Mouse (Mus musculus): ENCODE measurements around the gene Msh5. TPM values are rescaled to one million over a fixed set of nuclear protein-coding genes. Genes with fewer than 3 reads are reported as not detected.

Gene Msh5
- polyA plus RNA-seq, 1 experiment from 2014 or later = 3.1 TPM

DNA sequence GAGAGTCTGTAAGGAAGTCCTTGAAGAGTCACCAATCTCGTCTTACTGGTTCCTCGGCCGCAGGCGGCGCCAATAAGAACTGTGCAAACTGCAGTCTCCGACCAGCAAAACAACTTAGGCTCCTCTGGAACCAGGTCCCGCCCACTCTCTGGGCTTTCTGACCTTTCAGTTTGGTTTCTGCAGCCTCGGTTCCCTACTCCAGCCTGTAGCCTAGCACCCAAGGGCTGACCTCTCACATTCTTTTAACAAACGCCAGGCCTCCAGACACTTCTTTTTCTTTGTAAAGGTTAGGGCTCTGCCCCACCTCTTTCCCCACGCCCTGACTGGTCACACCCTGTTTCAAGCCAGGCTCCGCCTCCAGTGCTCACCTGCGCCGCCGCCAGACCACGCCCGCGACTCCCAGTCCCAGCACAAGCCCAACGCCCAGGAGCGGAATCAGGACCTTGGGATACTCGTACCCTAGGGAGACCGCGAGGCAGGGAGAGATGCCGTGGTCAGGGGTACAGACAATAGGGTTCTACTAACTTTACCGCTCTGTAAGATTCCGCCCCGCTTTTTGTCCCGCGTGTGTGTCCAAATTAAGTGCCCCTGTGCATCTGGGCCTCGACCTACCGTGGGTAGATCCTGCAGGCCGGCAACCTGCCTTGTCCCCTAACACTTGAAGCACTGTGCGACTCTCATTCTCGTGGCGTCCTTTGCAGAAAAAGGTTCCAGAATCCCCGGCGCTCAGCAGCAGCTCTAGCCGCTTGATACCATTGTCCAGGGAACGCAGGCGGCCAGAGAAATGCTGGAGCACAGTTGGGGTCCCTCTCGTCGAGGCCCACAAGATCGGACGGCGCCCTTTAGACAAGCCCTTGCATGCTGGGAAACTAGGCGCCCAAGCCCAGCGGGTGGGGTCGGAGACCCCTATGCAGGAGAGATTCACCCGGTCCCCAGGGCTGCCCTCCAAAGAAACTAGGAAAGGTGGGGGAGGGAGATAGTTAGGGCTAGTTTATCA lies 18.7 kb upstream of the Msh5 start, which contains the start of gene Ly6g6c:
Ly6g6c (plus strand) TSS at position 438 of the 997 bp plus-strand sequence.
- Histone ChIP-seq H3K27me3 (peaks cover 54% of the 10 kb centered on the region), H3K36me3 (peaks cover 26% of the 10 kb centered on the region), H3K27ac (replicated peaks) (no peak within 1 kb of the TSS), H3K4me3 (peak within 1 kb of the TSS; percentile 28), H3K9me3 (no peaks in the 10 kb centered on the region), H3K4me1 (replicated peaks) (peaks cover 28% of the 10 kb centered on the region), H3K9ac (peak within 1 kb of the TSS; percentile 59), H3K4me2 (peak within 1 kb of the TSS; percentile 55)
- WGBS = under 1% methylated on average over 48 of the region's 48 CpGs
- no peak for ATAC-seq (ENCODE audit: low read depth)

DNA sequence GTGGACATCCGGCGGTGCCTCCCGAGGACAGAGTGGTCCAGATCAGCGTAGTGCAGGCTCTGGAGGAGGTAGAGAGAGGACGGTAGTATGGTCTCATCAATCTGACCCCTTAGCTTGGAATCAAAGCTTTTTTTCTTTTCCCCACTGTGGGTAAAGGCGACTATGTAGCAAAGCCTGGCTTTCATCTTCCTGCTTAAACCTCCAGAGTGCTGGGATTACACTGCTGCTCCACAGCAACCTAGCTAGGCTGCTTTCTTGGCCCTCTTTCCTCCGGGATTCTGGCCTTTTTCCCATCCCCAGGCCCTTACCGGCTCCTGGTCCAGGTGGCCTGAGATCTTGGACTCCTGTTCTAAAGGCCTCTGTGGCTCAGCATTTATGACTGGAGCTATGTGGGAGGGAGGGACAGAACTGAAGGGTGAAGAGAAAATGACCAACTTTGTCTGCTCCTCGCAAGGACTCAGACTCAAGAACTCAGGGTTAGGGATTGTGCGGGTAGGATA lies 17.9 kb upstream of the Msh5 start:
- Histone ChIP-seq H3K4me1 (replicated peaks) (peaks cover 35% of the 10 kb centered on the region), H3K36me3 (peaks cover 26% of the 10 kb centered on the region), H3K27me3 (peaks cover 54% of the 10 kb centered on the region), H3K4me2 (peak overlapping the region; percentile 55), H3K9me3 (no peaks in the 10 kb centered on the region), H3K4me3 (0 out of 2 replicates have a peak overlapping the region, but pooled peaks have one; percentile 28), H3K9ac (peak overlapping the region; percentile 59; the same call in 1 of the 2 replicates), H3K27ac (replicated peaks) (no peak overlapping the region)
- ATAC-seq (ENCODE audit: low read depth) = no peak
- WGBS = 23% methylated on average over 10 of the region's 10 CpGs

DNA sequence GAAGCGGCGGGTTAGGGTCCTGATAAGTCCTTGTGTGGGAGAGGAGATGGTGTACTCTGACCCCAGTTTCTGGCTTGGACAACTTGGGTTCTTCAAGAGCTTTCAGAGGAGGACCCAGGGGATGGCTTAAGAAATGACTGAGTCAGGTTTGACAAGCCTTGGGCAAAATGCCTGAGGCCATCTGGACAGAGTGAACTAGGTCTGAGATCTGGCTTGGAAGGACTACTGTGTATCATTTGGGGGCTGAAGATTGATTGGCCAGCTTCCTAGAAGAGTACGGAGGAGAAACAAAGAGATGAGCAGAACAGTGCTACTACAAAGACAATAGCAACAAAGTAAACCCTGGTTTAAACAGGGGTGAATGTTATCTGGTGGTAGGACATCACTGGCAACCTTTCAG lies 16.9 kb upstream of the Msh5 start:
- Histone ChIP-seq H3K4me2 (no peak overlapping the region), H3K36me3 (peaks cover 26% of the 10 kb centered on the region), H3K9me3 (no peaks in the 10 kb centered on the region), H3K4me1 (replicated peaks) (peaks cover 39% of the 10 kb centered on the region), H3K27ac (replicated peaks) (no peak overlapping the region), H3K27me3 (peaks cover 54% of the 10 kb centered on the region), H3K9ac (no peak overlapping the region), H3K4me3 (no peak overlapping the region)
- ATAC-seq (ENCODE audit: low read depth) = no peak
- 87% methylated on average over 3 of the region's 3 CpGs for WGBS

DNA sequence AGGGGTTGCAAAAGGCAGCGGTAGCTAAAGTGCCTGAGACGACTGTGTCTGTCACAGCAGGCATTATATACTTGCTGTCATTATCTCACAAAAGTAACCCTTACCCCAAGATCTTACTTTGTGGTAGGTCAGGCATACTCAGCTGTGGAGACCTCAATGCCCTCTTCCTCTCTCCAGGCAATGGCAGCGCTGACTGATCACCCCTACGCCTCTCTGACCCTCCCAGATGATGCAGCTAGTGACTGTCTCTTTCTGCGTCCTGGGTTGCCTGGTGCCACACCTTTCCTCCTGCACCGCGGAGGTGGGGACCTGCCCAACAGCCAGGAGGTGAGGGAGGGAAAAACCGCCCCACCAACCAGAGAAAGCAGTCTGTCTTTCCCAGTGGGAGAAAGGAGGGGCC lies 14.8 kb upstream of the Msh5 start:
- H3K9ac ChIP-seq = no peak overlapping the region
- H3K4me2 ChIP-seq = no peak overlapping the region
- H3K4me1 ChIP-seq (replicated peaks) = peaks cover 43% of the 10 kb centered on the region
- peaks cover 27% of the 10 kb centered on the region for H3K36me3 ChIP-seq
- no peaks in the 10 kb centered on the region for H3K9me3 ChIP-seq
- no peak for ATAC-seq (ENCODE audit: low read depth)
- no peak overlapping the region for H3K4me3 ChIP-seq
- 78% methylated on average over 8 of the region's 8 CpGs for WGBS
- no peak overlapping the region for H3K27ac ChIP-seq (replicated peaks)
- H3K27me3 ChIP-seq = peaks cover 36% of the 10 kb centered on the region

DNA sequence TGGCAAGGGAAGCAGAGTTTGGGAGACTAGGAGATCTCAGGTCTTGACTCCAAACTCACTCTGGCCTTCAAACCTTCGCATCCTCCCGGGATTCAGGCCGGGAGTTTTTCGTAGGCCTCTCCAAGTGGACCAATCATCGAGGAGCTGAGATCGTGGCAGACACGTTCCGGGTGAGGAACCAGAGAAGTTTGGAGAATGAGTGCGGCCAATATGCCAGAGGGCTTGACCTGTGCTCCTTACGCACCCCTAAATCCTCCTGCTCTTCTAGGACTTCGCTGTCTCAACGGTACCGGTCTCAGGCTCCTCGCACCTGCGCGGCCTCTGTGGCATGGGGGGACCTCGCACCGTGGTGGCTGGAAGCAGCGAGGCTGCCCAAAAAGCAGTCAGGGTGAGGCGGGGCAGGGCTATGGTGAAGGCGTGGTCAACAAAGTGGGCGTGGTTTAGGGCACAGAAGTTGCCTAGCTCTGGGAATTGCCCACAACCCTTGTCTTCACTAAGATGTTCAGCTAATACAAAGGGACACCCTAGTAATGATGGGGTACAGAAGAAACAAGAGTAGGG lies 14.3 kb upstream of the Msh5 start:
- H3K4me2 ChIP-seq = peak overlapping the region; percentile 94
- no peak for ATAC-seq (ENCODE audit: low read depth)
- H3K9me3 ChIP-seq = no peaks in the 10 kb centered on the region
- peaks cover 31% of the 10 kb centered on the region for H3K27me3 ChIP-seq
- H3K4me1 ChIP-seq (replicated peaks) = peaks cover 43% of the 10 kb centered on the region
- WGBS = 52% methylated on average over 22 of the region's 22 CpGs
- peaks cover 32% of the 10 kb centered on the region for H3K36me3 ChIP-seq
- peak overlapping the region; percentile 79 for H3K4me3 ChIP-seq
- H3K9ac ChIP-seq = peak overlapping the region; percentile 87
- no peak overlapping the region for H3K27ac ChIP-seq (replicated peaks)

DNA sequence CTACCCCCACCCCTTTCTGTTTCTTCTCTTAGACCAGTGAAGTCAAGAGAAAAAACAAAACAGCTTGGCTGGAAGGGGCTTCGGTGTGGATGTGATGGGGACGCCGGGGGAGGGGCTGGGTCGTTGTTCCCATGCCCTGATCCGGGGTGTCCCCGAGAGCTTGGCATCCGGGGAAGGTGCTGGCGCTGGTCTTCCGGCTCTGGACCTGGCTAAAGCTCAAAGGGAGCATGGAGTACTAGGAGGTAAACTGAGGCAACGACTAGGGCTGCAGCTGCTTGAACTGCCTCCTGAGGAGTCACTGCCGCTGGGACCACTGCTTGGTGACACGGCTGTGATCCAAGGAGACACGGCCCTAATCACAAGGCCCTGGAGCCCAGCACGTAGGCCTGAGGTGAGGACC lies 13.5 kb upstream of the Msh5 start:
- H3K4me1 ChIP-seq (replicated peaks) = peaks cover 37% of the 10 kb centered on the region
- H3K4me2 ChIP-seq = peak overlapping the region; percentile 94
- 29% methylated on average over 14 of the region's 14 CpGs for WGBS
- peaks cover 24% of the 10 kb centered on the region for H3K27me3 ChIP-seq
- no peaks in the 10 kb centered on the region for H3K9me3 ChIP-seq
- H3K27ac ChIP-seq (replicated peaks) = no peak overlapping the region
- peak overlapping the region; percentile 87 for H3K9ac ChIP-seq
- peak overlapping the region; percentile 79 for H3K4me3 ChIP-seq
- peaks cover 36% of the 10 kb centered on the region for H3K36me3 ChIP-seq
- ATAC-seq (ENCODE audit: low read depth) = no peak

DNA sequence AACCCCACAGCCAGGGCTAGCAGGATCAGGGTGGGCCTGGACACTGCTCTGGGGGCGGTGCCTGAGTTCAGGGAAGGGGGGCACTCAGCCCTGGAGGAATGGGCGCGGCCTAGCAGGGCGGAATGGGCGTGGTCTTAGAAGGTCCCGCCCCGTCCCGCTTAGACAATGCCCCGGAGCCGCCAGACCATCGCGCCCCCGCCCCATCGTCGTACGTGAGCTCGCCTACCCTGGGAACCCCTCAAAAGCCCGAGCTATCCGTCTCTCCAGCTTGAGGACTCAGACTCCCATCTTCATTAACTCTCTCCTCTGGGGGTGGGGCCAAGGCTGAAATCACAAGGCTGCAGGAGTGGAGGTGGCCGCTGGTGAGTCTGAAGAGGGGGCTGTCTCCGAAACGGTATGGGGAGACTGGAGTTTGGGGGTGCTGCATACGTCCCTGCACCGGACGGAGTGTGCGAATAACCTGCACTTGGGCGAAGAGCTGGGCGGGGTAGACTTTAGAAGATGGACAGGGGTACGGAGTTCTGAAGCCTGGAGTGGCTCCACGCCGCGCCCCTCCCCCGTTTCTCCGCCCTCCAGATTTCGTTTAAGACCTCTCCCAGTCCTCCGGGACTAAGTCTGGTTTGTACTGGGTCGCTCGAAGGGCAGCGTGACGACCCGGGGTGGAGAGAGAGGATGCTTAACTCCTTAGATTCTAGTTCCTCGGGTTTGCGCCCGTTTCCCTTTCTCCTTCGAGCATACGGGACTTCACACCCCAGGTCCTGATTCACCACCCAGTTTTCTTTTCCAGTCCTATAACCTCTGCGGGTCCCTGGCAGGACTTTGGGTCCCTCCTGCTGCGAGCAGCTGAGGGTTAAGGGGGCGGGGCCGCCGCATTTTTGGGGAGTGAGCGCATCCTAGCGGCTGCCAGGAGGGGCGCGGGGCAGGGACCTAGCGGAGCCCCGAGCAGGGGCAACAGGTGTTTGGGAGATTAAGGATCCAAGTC lies 12.7 kb upstream of the Msh5 start, which contains the start of gene Ddah2:
Ddah2 (plus strand) TSS at position 125 of the 982 bp plus-strand sequence.
- H3K4me2 ChIP-seq = peak within 1 kb of the TSS; percentile 94
- no peaks in the 10 kb centered on the region for H3K9me3 ChIP-seq
- WGBS = under 1% methylated on average over 57 of the region's 57 CpGs
- peak within 1 kb of the TSS; percentile 87 for H3K27ac ChIP-seq (replicated peaks)
- H3K27me3 ChIP-seq = peaks cover 15% of the 10 kb centered on the region
- H3K9ac ChIP-seq = peak within 1 kb of the TSS; percentile 87
- peaks cover 38% of the 10 kb centered on the region for H3K36me3 ChIP-seq
- peak; percentile 94 for ATAC-seq (ENCODE audit: low read depth)
- H3K4me3 ChIP-seq = peak within 1 kb of the TSS; percentile 79
- peaks cover 30% of the 10 kb centered on the region for H3K4me1 ChIP-seq (replicated peaks)

DNA sequence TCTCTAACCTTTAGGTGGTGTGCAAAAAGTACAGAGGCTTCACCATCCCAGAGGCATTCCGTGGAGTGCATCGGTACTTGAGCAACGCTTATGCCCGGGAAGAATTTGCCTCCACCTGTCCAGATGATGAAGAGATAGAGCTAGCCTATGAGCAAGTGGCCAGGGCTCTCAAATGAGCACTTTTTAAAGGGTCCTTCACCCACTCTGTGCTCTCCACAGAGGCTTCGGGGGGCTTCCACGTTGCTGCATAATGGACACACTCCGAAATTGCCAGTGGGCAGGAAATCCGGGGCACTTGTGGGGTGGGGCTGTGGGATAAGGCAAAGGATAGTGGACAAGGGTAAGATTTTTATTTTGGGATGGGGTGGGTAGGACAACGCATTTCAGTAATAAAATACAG lies 11.8 kb upstream of the Msh5 start:
- 0 out of 2 replicates have a peak, but pooled peaks have one; percentile 0 for ATAC-seq (ENCODE audit: low read depth)
- Histone ChIP-seq H3K4me3 (peak overlapping the region; percentile 79), H3K9ac (peak overlapping the region; percentile 87), H3K27ac (replicated peaks) (peak overlapping the region; percentile 87), H3K4me1 (replicated peaks) (peaks cover 30% of the 10 kb centered on the region), H3K9me3 (no peaks in the 10 kb centered on the region), H3K27me3 (peaks cover 6% of the 10 kb centered on the region), H3K4me2 (peak overlapping the region; percentile 94), H3K36me3 (peaks cover 41% of the 10 kb centered on the region)
- WGBS = 67% methylated on average over 9 of the region's 9 CpGs

DNA sequence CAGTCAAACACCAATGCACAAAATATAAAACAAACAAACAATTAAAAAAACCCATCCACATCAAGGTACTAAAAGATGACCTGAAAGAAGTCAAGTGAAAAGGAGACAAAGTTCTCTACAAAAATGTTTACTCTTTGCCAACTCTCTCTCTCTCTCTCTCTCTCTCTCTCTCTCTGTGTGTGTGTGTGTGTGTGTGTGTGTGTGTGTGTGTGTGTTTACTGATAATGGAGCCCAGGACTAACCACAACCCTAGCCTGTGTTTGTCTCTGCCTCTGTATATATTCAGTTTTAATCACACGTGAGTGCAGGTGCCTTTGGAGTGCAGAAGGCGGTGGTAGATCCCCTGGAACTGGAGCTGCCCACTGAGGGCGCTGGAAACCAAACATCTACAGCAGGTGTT lies 10.5 kb upstream of the Msh5 start:
- no peak overlapping the region for H3K4me3 ChIP-seq
- no peaks in the 10 kb centered on the region for H3K27me3 ChIP-seq
- no peaks in the 10 kb centered on the region for H3K9me3 ChIP-seq
- no peak for ATAC-seq (ENCODE audit: low read depth)
- H3K27ac ChIP-seq (replicated peaks) = no peak overlapping the region
- 79% methylated on average over 3 of the region's 3 CpGs for WGBS
- no peak overlapping the region for H3K9ac ChIP-seq
- H3K4me1 ChIP-seq (replicated peaks) = peaks cover 39% of the 10 kb centered on the region
- peaks cover 38% of the 10 kb centered on the region for H3K36me3 ChIP-seq
- H3K4me2 ChIP-seq = no peak overlapping the region

DNA sequence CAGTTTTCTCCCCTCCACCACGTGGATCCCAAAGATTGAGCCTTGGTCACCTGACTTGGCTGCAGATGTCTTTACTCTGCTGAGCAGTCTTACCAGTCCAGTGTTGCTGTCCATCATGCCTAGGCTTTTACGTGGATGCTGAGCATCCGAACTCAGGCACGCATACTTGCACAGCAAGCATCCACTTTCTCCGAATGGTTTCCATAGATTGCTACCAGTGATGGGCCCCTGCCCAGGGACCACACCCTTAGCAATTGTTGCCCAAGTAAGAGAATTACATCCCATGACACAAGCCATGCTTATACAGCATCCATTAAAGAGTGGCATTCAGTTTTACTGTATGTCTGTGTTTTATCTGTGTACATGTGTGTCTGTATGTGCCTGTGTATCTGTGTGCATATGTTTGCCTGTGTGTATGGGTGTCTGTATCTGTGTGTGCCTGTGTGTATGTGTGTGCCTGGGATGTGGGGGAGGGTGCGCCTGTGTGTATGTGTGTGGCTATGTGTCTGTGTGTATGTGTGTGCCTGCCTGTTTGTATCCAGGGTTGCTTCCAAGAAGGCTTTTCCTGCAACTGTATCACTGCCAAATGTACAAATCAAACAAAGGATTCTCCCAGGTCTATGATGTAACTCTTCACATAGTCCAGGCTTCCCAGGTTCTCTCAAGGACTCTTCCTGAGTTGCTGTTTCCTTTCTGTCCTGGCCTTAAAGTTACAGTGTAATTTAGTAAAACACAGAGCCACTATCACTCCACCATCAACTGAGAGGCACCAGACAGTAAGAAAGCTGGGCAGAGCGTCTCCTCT lies 9.3 kb upstream of the Msh5 start:
- H3K36me3 ChIP-seq = peaks cover 28% of the 10 kb centered on the region
- no peaks in the 10 kb centered on the region for H3K27me3 ChIP-seq
- whole genome bisulfite sequencing = 90% methylated on average over 7 of the region's 7 CpGs
- H3K4me3 ChIP-seq = no peak overlapping the region
- no peaks in the 10 kb centered on the region for H3K9me3 ChIP-seq
- no peak for ATAC-seq (ENCODE audit: low read depth)
- no peak overlapping the region for H3K9ac ChIP-seq
- H3K4me1 ChIP-seq (replicated peaks) = peaks cover 43% of the 10 kb centered on the region
- H3K27ac ChIP-seq (replicated peaks) = no peak overlapping the region
- no peak overlapping the region for H3K4me2 ChIP-seq

Data from neural tube, embryonic 13.5 days (tissue).